14 mouse cellular contexts compared by ENCODE assay signal in genomic region chr5:129542236-129542635, GRCm38 (mm10). TPM values are rescaled to one million over a fixed set of nuclear protein-coding genes. Genes with fewer than 3 reads are reported as not detected.
A peak's percentile ranks its signal among the peaks of the same experiment; 100 is the strongest.
DNase-seq lines count a peak whose midpoint lies in the region; ATAC-seq and TF ChIP-seq lines count a peak whose summit lies in the region.
"Had no signal": no experiment of that assay in that cellular context is flagged by ENCODE, and none has a peak within 500 bp of the region (broad histone marks: within the 10 kb centered on the region; RNA-seq: fewer than 3 reads in every experiment).

No protein-coding gene starts in this region.

- no peak overlapping the region for H3K27ac ChIP-seq in gastrocnemius, adult 2 months
- H3K27ac ChIP-seq in lung, postnatal 0 days (ENCODE audit: low read length): no peak overlapping the region
- H3K27ac ChIP-seq in small intestine, adult 2 months (ENCODE audit: insufficient read depth, low read depth, low read length): no peak overlapping the region
- H3K27ac ChIP-seq: liver, embryonic 15.5 days had no signal

- no peaks in the 10 kb centered on the region for H3K9me3 ChIP-seq in lung, postnatal 0 days (ENCODE audit: low read length)
- H3K9me3 ChIP-seq: liver, embryonic 15.5 days; megakaryocyte, embryonic 14.5 days had no signal

- peak; percentile 8; the same call in 1 of the 2 replicates for TF ChIP-seq CTCF in gastrocnemius, adult 2 months (IDR thresholded peaks at IDR 0.05)
- peak; percentile 27 for TF ChIP-seq CTCF in lung, postnatal 0 days (IDR thresholded peaks at IDR 0.05)
- TF ChIP-seq CTCF in lung, adult 2 months (IDR thresholded peaks at IDR 0.05; ENCODE audit: insufficient read depth, low read length): no peak
- TF ChIP-seq CTCF in small intestine, adult 2 months (IDR thresholded peaks at IDR 0.05; ENCODE audit: extremely low read depth, insufficient read length, insufficient replicate concordance, low read depth, low read length): peak; percentile 11; the same call in 1 of the 2 replicates

- H3K4me3 ChIP-seq in gastrocnemius, adult 2 months: no peak overlapping the region
- H3K4me3 ChIP-seq in lung, postnatal 0 days (ENCODE audit: low read depth, low read length): no peak overlapping the region
- H3K4me3 ChIP-seq in lung, adult 2 months (replicated peaks; ENCODE audit: extremely low read depth, low read depth, low read length): no peak overlapping the region
- no peak overlapping the region for H3K4me3 ChIP-seq in small intestine, adult 2 months (ENCODE audit: low read depth, low read length)
- H3K4me3 ChIP-seq: liver, embryonic 15.5 days; megakaryocyte, embryonic 14.5 days had no signal

- no peak for TF ChIP-seq POLR2A in lung, adult 2 months (IDR thresholded peaks at IDR 0.05; ENCODE audit: borderline replicate concordance, extremely low read depth, low read depth, low read length)
- TF ChIP-seq POLR2A in small intestine, adult 2 months (IDR thresholded peaks at IDR 0.05; ENCODE audit: low read depth, low read length): no peak

- no peak for TF ChIP-seq EP300 in lung, postnatal 0 days (IDR thresholded peaks at IDR 0.05)

- H3K4me1 ChIP-seq in lung, postnatal 0 days (ENCODE audit: insufficient read depth, low read depth, low read length): no peaks in the 10 kb centered on the region
- no peaks in the 10 kb centered on the region for H3K4me1 ChIP-seq in lung, adult 2 months (ENCODE audit: control insufficient read depth, insufficient read depth, low read length)
- no peaks in the 10 kb centered on the region for H3K4me1 ChIP-seq in small intestine, adult 2 months (ENCODE audit: control insufficient read depth, insufficient read depth, insufficient read length, low read length)

- H3K27me3 ChIP-seq in lung, postnatal 0 days (replicated peaks; ENCODE audit: insufficient read depth, low read length): no peaks in the 10 kb centered on the region
- H3K27me3 ChIP-seq in small intestine, adult 2 months (ENCODE audit: control insufficient read depth, insufficient read depth, low read length): no peaks in the 10 kb centered on the region
- H3K27me3 ChIP-seq: liver, embryonic 15.5 days; megakaryocyte, embryonic 14.5 days had no signal

- DNase-seq in gastrocnemius, adult 2 months: no peak
- DNase-seq in gastrocnemius, postnatal 25 days: no peak
- no peak for DNase-seq in lung, postnatal 0 days (ENCODE audit: low spot score)
- no peak for DNase-seq in lung, adult 2 months
- DNase-seq in NIH3T3 (ENCODE audit: low read depth) (peak; percentile 18), MN1 (ENCODE audit: low spot score) (no peak)
- DNase-seq in left cerebral cortex, postnatal 14 days (ENCODE audit: low spot score in 2 of 2): no peak
- DNase-seq: adrenal gland, postnatal 14 days; heart, postnatal 4 days; kidney, adult 11 months; thymus, adult 2 months had no signal

- WGBS in lung, postnatal 0 days: 90% methylated on average over 3 of the region's 3 CpGs
- WGBS in lung, adult 2 months: 88% methylated on average over 3 of the region's 3 CpGs
- 94% methylated on average over 3 of the region's 3 CpGs for WGBS in small intestine, adult 2 months

- peaks cover 38% of the 10 kb centered on the region; the same call in 1 of the 2 replicates for H3K36me3 ChIP-seq in lung, postnatal 0 days (ENCODE audit: insufficient read depth, low read length)
- H3K36me3 ChIP-seq in small intestine, adult 2 months (ENCODE audit: control insufficient read depth, insufficient read depth, low read length): peaks cover 70% of the 10 kb centered on the region

- ATAC-seq in lung, postnatal 0 days: no peak

- no peak overlapping the region for H3K9ac ChIP-seq in lung, postnatal 0 days (replicated peaks; ENCODE audit: low read depth)
- H3K9ac ChIP-seq: liver, embryonic 15.5 days had no signal

- H3K4me2 ChIP-seq in lung, postnatal 0 days (replicated peaks; ENCODE audit: low read depth, low read length): no peak overlapping the region
- H3K4me2 ChIP-seq: liver, embryonic 15.5 days had no signal

- intact Hi-C loops in gastrocnemius, adult 2 months (cut with DNase I): no loop called here
- intact Hi-C loops in left cerebral cortex, postnatal 14 days (cut with DNase I): no loop called here

RNA-seq across cellular contexts. Expression of gene Sfswap, which starts 41.2 kb away (rescaled TPM):
- 10 to 100 TPM; 24.5 to 26.3 TPM for total RNA-seq in gastrocnemius, adult 2 months (2021)
- 10 to 100 TPM; 23.0 to 25.0 TPM for total RNA-seq in gastrocnemius, postnatal 25 days (2021)
- polyA plus RNA-seq in lung, postnatal 0 days (2015; fragmentation: Nextera tagmentation; extraction: Ambion mirVana): 27.7 and 28.1 TPM in 2 replicates
- 74.8 and 83.4 TPM in 2 replicates for polyA plus RNA-seq in lung, adult 2 months (2012; rRNA removed)
- 36.2 and 75.9 TPM in 2 replicates for polyA plus RNA-seq in small intestine, adult 2 months (2012; rRNA removed)
- 100 to 1,000 TPM; 111 to 113 TPM for total RNA-seq in left cerebral cortex, postnatal 14 days (2021)

RNA-seq across cellular contexts. Expression of gene Mmp17, which starts 41.7 kb away (rescaled TPM):
- total RNA-seq in gastrocnemius, adult 2 months (2021): under 1 TPM; 0.26 to 0.39 TPM
- total RNA-seq in gastrocnemius, postnatal 25 days (2021): under 1 TPM; 0.33 to 0.43 TPM
- 0.31 and 0.33 TPM in 2 replicates for polyA plus RNA-seq in lung, postnatal 0 days (2015; fragmentation: Nextera tagmentation; extraction: Ambion mirVana)
- polyA plus RNA-seq in lung, adult 2 months (2012; rRNA removed): 2.6 and 3.4 TPM in 2 replicates
- polyA plus RNA-seq in small intestine, adult 2 months (2012; rRNA removed): 2.1 and 3.8 TPM in 2 replicates
- 10 to 100 TPM; 91.1 to 94.9 TPM for total RNA-seq in left cerebral cortex, postnatal 14 days (2021)

Comparison
In these comparisons a context has a peak if more than half of its experiments do, and no peak if none do; other contexts are left out.
1. RNA of gene Sfswap, which starts 41.2 kb away (total RNA-seq): 111 to 113 TPM in left cerebral cortex, postnatal 14 days; 24.5 to 26.3 TPM in gastrocnemius, adult 2 months and 23.0 to 25.0 TPM in gastrocnemius, postnatal 25 days; every median in the first group is over 4 times any median in the second.
2. RNA of gene Mmp17, which starts 41.7 kb away (total RNA-seq): 91.1 to 94.9 TPM in left cerebral cortex, postnatal 14 days; 0.33 to 0.43 TPM in gastrocnemius, postnatal 25 days and 0.26 to 0.39 TPM in gastrocnemius, adult 2 months; every median in the first group is over 10 times any median in the second.